Mouse (Mus musculus): ENCODE data around the gene Hoxc13. TPM values are rescaled to one million over a fixed set of nuclear protein-coding genes. Genes with fewer than 3 reads are reported as not detected.

Hoxc13 gene
- total RNA-seq, 1 experiment from 2014 or later, result not detected

GRCm38 (mm10) chr15:102965003-102965891 lies 44.3 kb downstream of the Hoxc13 start:
- DNase-seq, result no peak

GRCm38 (mm10) chr15:102965892-102966775 lies 45.2 kb downstream of the Hoxc13 start:
- peak; percentile 94 for DNase-seq

DNA sequence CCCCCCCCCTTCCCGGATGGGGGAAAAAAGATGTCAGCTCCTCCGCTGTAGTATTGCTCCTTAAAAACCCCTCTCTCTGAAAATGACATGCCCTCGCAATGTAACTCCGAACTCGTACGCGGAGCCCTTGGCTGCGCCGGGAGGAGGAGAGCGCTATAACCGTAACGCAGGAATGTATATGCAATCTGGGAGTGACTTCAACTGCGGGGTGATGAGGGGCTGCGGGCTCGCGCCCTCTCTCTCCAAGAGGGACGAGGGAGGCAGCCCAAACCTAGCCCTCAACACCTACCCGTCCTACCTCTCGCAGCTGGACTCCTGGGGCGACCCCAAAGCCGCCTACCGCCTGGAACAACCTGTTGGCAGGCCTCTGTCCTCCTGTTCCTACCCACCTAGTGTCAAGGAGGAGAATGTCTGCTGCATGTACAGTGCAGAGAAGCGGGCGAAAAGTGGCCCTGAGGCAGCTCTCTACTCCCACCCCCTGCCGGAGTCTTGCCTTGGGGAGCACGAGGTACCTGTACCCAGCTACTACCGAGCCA lies 45.9 kb downstream of the Hoxc13 start, which contains the start of gene Hoxc10:
Gene Hoxc10, plus strand, starts transcription at position 21 of the 536 bp plus-strand sequence.
- no peak for DNase-seq

GRCm38 (mm10) chr15:102967312-102967510 lies 46.3 kb downstream of the Hoxc13 start, which contains the start of gene Hoxc5:
Gene Hoxc5, plus strand, starts transcription at chr15:102967443.
- DNase-seq, result no peak

DNA sequence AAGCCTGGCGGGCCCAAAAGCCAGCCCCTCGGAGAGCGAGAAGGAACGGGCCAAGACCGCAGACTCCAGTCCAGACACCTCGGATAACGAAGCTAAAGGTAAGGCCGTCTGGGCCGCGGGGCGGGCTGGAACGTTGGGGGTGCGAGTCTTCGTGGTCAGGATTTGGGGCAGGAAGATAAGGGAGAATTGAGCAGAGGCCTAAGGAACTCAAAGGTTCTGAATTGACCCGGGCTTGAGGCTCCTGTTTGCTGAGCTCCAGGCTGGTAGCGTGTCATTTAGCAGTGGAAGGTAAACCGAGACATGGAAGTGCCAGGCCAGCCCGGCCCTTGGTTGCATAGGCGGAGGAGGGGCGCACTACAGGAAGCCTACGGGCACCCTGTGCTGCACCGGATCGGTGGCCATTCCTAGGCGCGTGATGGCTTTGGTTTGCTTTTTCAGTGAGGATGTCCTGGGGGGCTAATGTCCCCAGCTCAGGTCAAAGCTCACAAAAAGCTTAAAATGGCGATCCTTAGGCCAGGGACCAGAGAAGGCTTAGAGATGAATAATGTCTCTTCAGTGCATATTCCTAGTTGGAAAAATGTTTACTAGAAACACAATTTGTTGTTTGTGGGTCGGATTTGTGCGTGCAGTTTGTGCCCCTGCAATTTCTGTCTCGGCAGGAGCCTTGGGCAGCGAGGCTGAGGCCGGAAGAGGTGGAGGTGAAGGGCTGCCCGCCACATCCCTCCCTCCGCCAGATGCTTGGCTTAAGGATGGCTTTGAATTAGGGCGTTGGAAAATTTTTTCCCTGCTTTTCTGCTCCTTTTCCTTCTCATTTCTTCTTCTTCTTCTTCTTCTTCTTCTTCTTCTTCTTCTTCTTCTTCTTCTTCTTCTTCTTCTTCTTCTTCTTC lies 46.9 kb downstream of the Hoxc13 start:
- DNase-seq, result no peak

DNA sequence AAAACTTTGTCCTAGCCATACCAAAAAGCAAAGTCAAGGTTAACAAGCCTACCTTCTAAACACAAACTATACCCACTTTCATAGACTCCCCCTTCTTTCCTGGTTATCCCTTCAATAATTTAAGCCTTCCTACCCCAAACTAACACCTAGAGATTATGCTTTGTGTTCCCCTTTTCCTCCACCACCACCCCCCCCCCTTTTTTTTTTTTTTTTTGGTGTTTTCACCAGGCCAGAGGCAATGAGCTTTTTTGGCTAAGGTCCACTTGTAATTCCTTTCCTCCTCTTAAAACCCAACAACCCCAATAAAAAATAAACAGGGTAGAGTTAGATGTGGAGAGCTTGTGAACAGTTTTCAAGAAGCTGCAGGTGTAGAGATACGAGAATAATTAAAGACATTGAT lies 48.4 kb downstream of the Hoxc13 start:
- no peak for DNase-seq

GRCm38 (mm10) chr15:102970740-102971139 lies 49.8 kb downstream of the Hoxc13 start:
- DNase-seq, result no peak

DNA sequence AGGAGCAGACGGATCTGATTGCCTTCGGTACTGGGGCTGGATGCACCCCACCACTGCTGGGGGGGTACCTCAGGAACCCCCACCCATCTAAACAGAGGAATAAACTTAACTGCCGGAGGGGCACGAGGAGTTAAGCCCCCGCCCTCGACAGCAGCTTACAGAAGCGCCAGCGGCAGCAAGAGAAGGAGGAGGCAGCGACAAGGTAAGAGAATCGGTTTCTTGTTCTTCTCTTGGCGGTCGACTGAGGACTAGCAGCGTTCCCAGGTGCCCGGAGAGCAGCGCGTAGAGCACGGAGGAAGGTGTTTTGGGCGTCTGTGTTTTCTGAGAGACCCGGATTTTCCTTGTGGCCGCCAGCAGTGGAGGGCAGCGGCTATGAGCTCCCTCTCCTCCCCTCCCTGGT lies 51.4 kb downstream of the Hoxc13 start:
- no peak for DNase-seq

- DNase-seq, result no peak
These were observed 51.9 kb downstream of the Hoxc13 start for GRCm38 (mm10) chr15:102972753-102973152.

GRCm38 (mm10) chr15:102975034-102975433 lies 54.1 kb downstream of the Hoxc13 start:
- no peak for DNase-seq

GRCm38 (mm10) chr15:102975688-102976111 lies 54.8 kb downstream of the Hoxc13 start:
- no peak for DNase-seq

GRCm38 (mm10) chr15:102976171-102976570 lies 55.3 kb downstream of the Hoxc13 start, which contains the start of gene Hoxc9:
Gene Hoxc9, plus strand, starts transcription at chr15:102976439.
- DNase-seq, result no peak

- DNase-seq, result peak; percentile 24
These were observed 55.9 kb downstream of the Hoxc13 start for GRCm38 (mm10) chr15:102976631-102977422.

DNA sequence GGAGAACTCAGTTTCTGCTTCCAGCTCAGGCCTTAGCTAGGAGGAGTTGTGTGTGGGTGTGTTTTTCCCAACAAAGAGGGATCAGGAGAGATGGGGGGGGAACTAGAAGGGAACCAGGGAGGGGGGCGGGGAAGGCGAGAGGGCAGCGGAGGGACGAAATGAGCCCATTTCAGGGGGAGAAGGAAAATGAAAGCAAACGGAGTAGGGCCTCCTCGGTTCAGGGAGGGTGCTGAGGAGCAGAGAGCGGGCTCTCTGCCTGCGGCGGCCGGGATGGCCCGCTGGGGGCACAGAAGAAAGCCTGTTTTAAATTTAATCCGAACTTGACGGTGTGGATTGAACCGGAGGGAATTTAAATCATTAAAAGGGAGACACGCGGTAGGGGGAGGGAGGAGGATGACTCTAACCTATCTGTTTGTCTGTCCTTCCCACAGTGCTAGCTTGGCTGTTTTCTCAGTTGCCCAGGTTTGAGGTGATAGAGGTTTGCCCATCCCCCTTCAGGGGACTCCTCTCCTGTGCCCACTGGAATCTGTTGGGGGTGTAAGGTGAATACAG lies 56.6 kb downstream of the Hoxc13 start:
- no peak for DNase-seq

Small RNA genes lying within 50 kb of the gene (microRNA-seq; reads per million reads assigned to microRNA genes)
- gene Mir196a-2, result 216 to 276 reads per million in 2 experiments

Other genes starting within 250 kb of the Hoxc13 start
- gene Atp5g2, start 248.8 kb upstream of the Hoxc13 start, total RNA-seq (2021), result 35.4 and 47.3 TPM in 2 replicates
- 85.8 and 96.7 TPM in 2 replicates for gene Calcoco1, start 198.9 kb upstream of the Hoxc13 start, total RNA-seq (2021)
- not detected in 2 replicates for gene Hoxc12, start 15.7 kb downstream of the Hoxc13 start, total RNA-seq (2021)
- not detected in 2 replicates for gene Hoxc11, start 33.3 kb downstream of the Hoxc13 start, total RNA-seq (2021)
- 0.19 and 1.1 TPM in 2 replicates for gene Hoxc10, start 45.7 kb downstream of the Hoxc13 start, total RNA-seq (2021)
- 6.9 and 7.4 TPM in 2 replicates for gene Hoxc5, start 46.3 kb downstream of the Hoxc13 start, total RNA-seq (2021)
- 1.8 and 2.1 TPM in 2 replicates for gene Hoxc9, start 55.3 kb downstream of the Hoxc13 start, total RNA-seq (2021)
- gene Hoxc8, start 69.5 kb downstream of the Hoxc13 start, total RNA-seq (2021), result 19.2 and 20.1 TPM in 2 replicates
- gene Hoxc6, start 77.2 kb downstream of the Hoxc13 start, total RNA-seq (2021), result 37.4 and 43.2 TPM in 2 replicates
- gene Hoxc4, start 97.8 kb downstream of the Hoxc13 start, total RNA-seq (2021), result 6.8 and 7.7 TPM in 2 replicates
- 10.9 and 17.6 TPM in 2 replicates for gene Smug1, start 246.0 kb downstream of the Hoxc13 start, total RNA-seq (2021)